Mouse (Mus musculus) heart, postnatal 0 days (tissue): ENCODE results near the gene Ism1. TPM values are rescaled to one million over a fixed set of nuclear protein-coding genes. Genes with fewer than 3 reads are reported as not detected.
A peak's percentile ranks its signal among the peaks of the same experiment; 100 is the strongest.

Source experiments
- ATAC-seq: fragments of 200-750 bp; cut with Nextera tagmentation; 2 replicates; pipeline ENCODE4 v1.8.0; 2017; ENCODE audit warnings: low read depth, moderate number of reproducible peaks, moderate library complexity; ENCODE audit not compliant: insufficient read depth
- DNase-seq: peaks from one replicate; pipeline ENCODE4 v3.0.0-alpha.2; 2016; ENCODE audit warnings: low spot score
- H3K27ac ChIP-seq: fragments of 300-500 bp; sonication (generic); 2 replicates; pipeline ENCODE4 v1.5.1; 2014; ENCODE audit warnings: low read depth, mild to moderate bottlenecking
- H3K27me3 ChIP-seq: fragments of 300-500 bp; sonication (generic); 2 replicates; pipeline ENCODE4 v1.6.1; 2014; ENCODE audit warnings: low read length, mixed read lengths; ENCODE audit not compliant: control insufficient read depth, insufficient read depth
- H3K36me3 ChIP-seq: fragments of 300-500 bp; sonication (generic); replicated peaks from 2 replicates; pipeline ENCODE4 v1.6.1; 2014; ENCODE audit warnings: low read length, mixed read lengths; ENCODE audit not compliant: control insufficient read depth, insufficient read depth
- H3K4me1 ChIP-seq: fragments of 300-500 bp; sonication (generic); 2 replicates; pipeline ENCODE4 v1.6.1; 2014; ENCODE audit warnings: antibody characterized with exemption; ENCODE audit not compliant: control insufficient read depth, insufficient read depth
- H3K4me2 ChIP-seq: fragments of 300-500 bp; sonication (generic); 2 replicates; pipeline ENCODE4 v1.6.1; 2014; ENCODE audit warnings: low read depth, mild to moderate bottlenecking, low read length, moderate library complexity
- H3K4me3 ChIP-seq: fragments of 300-500 bp; sonication (generic); 2 replicates; pipeline ENCODE4 v1.5.1; 2014; ENCODE audit warnings: low read depth, low read length
- H3K9ac ChIP-seq: fragments of 300-500 bp; sonication (generic); replicated peaks from 2 replicates; pipeline ENCODE4 v1.6.1; 2014; ENCODE audit warnings: low read depth, low read length, mixed read lengths
- H3K9me3 ChIP-seq: fragments of 300-500 bp; sonication (generic); replicated peaks from 2 replicates; pipeline ENCODE4 v1.6.1; 2016; ENCODE audit warnings: low read length; ENCODE audit not compliant: control insufficient read depth
- CTCF ChIP-seq: IDR thresholded peaks from 2 replicates; pipeline ENCODE4 v1.5.1; 2016; ENCODE audit warnings: antibody characterized with exemption, control low read depth, low read depth
- EP300 ChIP-seq: IDR thresholded peaks from 2 replicates; pipeline ENCODE4 v1.6.1; 2016; ENCODE audit warnings: antibody characterized with exemption, low read depth
- WGBS: fragments of 180-500 bp; shearing (Covaris S2); extraction: QIAGEN DNeasy Blood & Tissue Kit; methylation state at CpG from one replicate; pipeline ENCODE4 v1.1.7; 2014; 5-methylcytosine and 5-hydroxymethylcytosine counted together
- polyA plus RNA-seq: library from polyadenylated mRNA; unstranded; fragments of >200 nt; fragmentation: Nextera tagmentation; extraction: Ambion mirVana; gene quantifications from 2 replicates; pipeline ENCODE4 v1.2.1, GENCODE M21; 2015
- total RNA-seq: library from RNA; depleted of rRNA; stranded (reverse); fragments of >200 nt; gene quantifications from 2 replicates; pipeline ENCODE4 v1.2.3, GENCODE M21; 2014; ENCODE audit warnings: low replicate concordance

The Ism1 gene
- total and polyA plus RNA-seq, 2 experiments from 2014 or later = 0.30 TPM; not detected in 1

DNA sequence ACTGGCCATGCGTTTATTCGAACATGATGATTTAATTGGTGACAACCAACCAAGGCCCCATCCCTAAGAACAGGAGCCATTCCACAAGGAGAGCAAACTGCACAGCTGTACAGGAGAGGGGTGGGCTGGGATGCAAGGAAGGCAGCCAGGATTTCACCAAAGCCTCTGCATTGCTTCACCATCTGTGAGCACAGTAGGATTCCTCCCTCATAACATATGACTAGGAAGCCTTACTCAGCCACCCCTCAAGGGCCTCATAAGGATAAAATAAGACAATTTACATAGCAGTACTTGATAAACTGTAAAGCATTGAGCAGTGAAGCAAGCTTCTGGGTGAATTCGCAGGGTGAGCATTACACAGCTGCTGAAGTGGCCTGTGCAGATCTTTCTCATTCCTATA is 28.5 kb upstream of the Ism1 start:
- Histone ChIP-seq H3K4me3 (no peak overlapping the region), H3K9me3 (no peaks in the 10 kb centered on the region), H3K9ac (no peak overlapping the region), H3K36me3 (no peaks in the 10 kb centered on the region), H3K27ac (no peak overlapping the region), H3K4me1 (no peaks in the 10 kb centered on the region), H3K4me2 (no peak overlapping the region), H3K27me3 (no peaks in the 10 kb centered on the region)
- DNase-seq = no peak
- WGBS = 77% methylated on average over 3 of the region's 3 CpGs
- no peak for ATAC-seq
- TF ChIP-seq CTCF (no peak), EP300 (no peak)

DNA sequence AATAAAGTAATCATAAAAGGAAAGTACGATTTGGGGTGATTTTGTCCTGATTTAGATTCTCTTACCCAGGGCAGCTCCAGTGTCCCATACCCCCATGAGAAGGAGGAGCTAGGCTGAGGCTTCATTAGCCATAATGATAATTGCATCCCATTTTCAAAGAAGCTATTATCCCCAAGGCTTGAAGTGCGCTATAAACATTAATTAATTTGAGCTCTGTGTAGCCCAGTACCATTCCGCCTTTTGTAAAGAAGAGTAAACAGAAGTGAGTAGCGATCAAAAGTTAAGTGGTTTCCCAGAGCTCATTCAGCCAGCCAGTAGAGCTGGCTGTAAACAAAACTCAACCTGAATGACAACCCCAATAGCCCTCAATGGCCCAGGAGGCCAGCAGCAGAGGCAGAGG is 21.2 kb upstream of the Ism1 start:
- no peak for DNase-seq
- Histone ChIP-seq H3K27ac (no peak overlapping the region), H3K27me3 (no peaks in the 10 kb centered on the region), H3K9ac (no peak overlapping the region), H3K4me2 (no peak overlapping the region), H3K4me1 (no peaks in the 10 kb centered on the region), H3K9me3 (no peaks in the 10 kb centered on the region), H3K36me3 (no peaks in the 10 kb centered on the region), H3K4me3 (no peak overlapping the region)
- TF ChIP-seq EP300 (no peak), CTCF (no peak)
- 73% methylated on average over 4 of the region's 4 CpGs for WGBS
- no peak for ATAC-seq

DNA sequence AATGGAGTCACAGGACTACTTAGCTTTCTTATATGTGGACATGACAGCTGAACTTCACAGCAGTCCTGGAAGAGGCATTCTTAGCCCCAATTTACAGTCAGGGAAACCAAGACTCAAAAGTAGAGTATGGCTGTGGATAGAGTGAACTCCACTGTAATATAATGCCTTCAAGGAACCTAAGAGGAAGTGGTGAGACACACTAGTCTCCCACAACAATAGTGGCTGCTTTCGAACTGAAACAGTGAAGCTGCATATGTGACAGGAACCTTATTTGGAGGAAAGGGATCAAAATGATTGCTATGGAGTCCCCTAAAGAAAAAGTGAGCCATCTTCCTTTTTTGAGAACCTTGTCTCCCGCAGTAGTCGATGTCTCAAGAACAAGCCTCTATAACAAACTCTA is 6.1 kb upstream of the Ism1 start:
- 72% methylated on average over 3 of the region's 3 CpGs for WGBS
- no peak overlapping the region for H3K4me3 ChIP-seq
- H3K27ac ChIP-seq = no peak overlapping the region
- no peak overlapping the region for H3K9ac ChIP-seq
- no peaks in the 10 kb centered on the region for H3K36me3 ChIP-seq
- ATAC-seq = no peak
- no peaks in the 10 kb centered on the region for H3K9me3 ChIP-seq
- no peaks in the 10 kb centered on the region for H3K4me1 ChIP-seq
- no peak overlapping the region for H3K4me2 ChIP-seq
- peaks cover 18% of the 10 kb centered on the region for H3K27me3 ChIP-seq
- TF ChIP-seq CTCF = no peak
- TF ChIP-seq EP300 = no peak
- no peak for DNase-seq

DNA sequence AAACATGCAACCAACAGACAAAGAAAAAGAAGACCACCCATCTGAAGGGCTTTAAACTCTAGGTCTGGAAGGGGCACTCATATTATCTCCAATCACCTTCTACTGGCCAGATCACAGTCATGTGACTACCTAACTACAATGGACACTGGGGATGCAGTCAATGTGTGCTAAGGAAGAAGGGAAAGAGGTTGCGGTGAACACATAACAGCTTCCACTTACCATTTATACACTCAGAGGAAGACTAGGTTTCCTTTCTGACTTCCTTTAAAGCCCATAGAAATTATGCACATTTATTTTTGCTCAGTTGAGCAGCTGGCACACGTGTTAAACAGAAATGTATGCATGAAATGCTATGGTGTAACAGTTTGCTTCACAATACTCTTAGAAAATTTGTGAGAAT is 5.6 kb upstream of the Ism1 start:
- no peaks in the 10 kb centered on the region for H3K4me1 ChIP-seq
- ATAC-seq (no peak), DNase-seq (no peak)
- peaks cover 18% of the 10 kb centered on the region for H3K27me3 ChIP-seq
- no peak overlapping the region for H3K4me2 ChIP-seq
- no peak overlapping the region for H3K27ac ChIP-seq
- WGBS = 51% methylated on average over 2 of the region's 2 CpGs
- TF ChIP-seq EP300 (no peak), CTCF (no peak)
- no peaks in the 10 kb centered on the region for H3K36me3 ChIP-seq
- no peak overlapping the region for H3K9ac ChIP-seq
- no peaks in the 10 kb centered on the region for H3K9me3 ChIP-seq
- no peak overlapping the region for H3K4me3 ChIP-seq

DNA sequence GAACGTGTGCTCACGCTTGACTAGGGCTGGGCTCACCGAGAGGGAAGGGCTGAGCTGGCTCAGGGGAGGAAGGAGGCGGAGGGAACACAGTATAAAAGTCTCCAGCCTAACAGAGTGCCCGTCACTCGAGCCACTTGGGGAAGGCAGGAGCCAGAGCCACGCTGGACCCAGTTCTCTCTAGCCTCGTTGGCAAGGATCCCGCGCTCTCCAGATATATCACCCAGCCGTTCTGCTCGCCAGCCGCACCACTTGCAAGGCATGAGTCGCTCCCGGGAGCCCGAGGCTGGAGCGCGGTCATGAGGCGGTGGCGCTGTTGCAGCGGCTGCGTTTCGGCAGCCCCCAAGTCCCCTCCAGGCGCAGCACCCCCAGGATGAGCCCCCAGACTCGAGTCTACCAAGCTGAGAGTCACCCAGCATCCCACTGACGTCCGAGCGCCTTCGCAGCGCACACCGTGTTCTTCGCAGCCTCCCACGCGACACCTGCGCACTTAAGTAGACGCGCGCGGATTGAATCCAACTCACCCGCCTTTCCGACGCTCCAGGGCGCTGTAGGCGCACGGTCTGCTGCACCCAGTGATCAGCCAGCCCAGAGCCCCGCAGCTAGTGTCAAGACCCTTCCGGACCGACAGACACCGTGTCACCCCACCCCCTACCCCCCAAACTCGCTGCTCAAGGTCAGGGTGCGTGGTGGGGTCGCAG is 764 bp upstream of the Ism1 start:
- H3K27ac ChIP-seq = no peak overlapping the region
- peak overlapping the region; percentile 81 for H3K4me3 ChIP-seq
- H3K9me3 ChIP-seq = no peaks in the 10 kb centered on the region
- WGBS = under 1% methylated on average over 52 of the region's 52 CpGs
- peaks cover 32% of the 10 kb centered on the region for H3K27me3 ChIP-seq
- peak overlapping the region; percentile 96 for H3K4me2 ChIP-seq
- peak; percentile 58 for DNase-seq
- peak; percentile 75 for ATAC-seq
- H3K36me3 ChIP-seq = no peaks in the 10 kb centered on the region
- TF ChIP-seq EP300 (no peak), CTCF (no peak)
- H3K4me1 ChIP-seq = no peaks in the 10 kb centered on the region
- H3K9ac ChIP-seq = peak overlapping the region; percentile 57; the same call in 1 of the 2 replicates
